Mouse (Mus musculus): ENCODE results near the gene Klf2. TPM values are rescaled to one million over a fixed set of nuclear protein-coding genes. Genes with fewer than 3 reads are reported as not detected.

Klf2 gene
- polyA plus RNA-seq, 1 experiment, result 9.8 TPM

DNA sequence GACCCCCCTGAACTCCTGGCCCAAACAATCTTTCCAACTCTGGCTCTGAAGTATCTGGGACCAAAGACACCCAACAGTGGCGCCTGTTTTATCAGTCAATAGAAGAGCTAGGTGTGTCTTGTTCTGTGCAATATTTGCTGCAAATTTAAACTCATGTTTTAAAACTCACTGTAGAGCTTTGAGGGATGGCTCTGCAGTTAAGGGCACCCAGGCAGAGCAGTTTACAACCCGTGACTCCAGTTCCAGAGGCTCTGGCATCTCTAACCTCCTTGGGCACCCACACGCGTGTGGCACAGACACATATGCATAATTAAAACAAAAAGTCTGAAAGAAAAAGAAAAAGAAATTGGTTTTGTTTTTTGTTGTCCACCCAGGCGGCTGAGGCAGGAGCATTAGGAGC lies 17.3 kb upstream of the Klf2 start:
- TF ChIP-seq CEBPB (IDR thresholded peaks at IDR 0.05; ENCODE audit: insufficient read depth, poor library complexity, severe bottlenecking) (no peak), E2F4 (IDR thresholded peaks at IDR 0.05; ENCODE audit: insufficient read depth) (no peak), USF1 (IDR thresholded peaks at IDR 0.05; ENCODE audit: low read depth) (no peak), MYOG (IDR thresholded peaks at IDR 0.05; ENCODE audit: control insufficient read depth in 1 of 3, insufficient read depth in 1 of 3, insufficient read length in 2 of 3, low read depth in 2 of 3) (no peak), POLR2AphosphoS2 (IDR thresholded peaks at IDR 0.05; ENCODE audit: insufficient read length, low read depth) (no peak), POLR2A (IDR thresholded peaks at IDR 0.05; ENCODE audit: insufficient read length, low read depth) (no peak), REST (IDR thresholded peaks at IDR 0.05; ENCODE audit: insufficient read depth, insufficient read length) (no peak), MAX (IDR thresholded peaks at IDR 0.05; ENCODE audit: low read depth) (no peak), SRF (IDR thresholded peaks at IDR 0.05; ENCODE audit: control insufficient read depth, insufficient read length, low read depth) (no peak), TCF3 (IDR thresholded peaks at IDR 0.05; ENCODE audit: insufficient read length, low read depth) (no peak), MYOD1 (IDR thresholded peaks at IDR 0.05; ENCODE audit: control insufficient read depth in 1 of 3, insufficient read length in 2 of 3, low read depth in 2 of 3) (no peak), TCF12 (IDR thresholded peaks at IDR 0.05; ENCODE audit: insufficient read depth, poor library complexity, severe bottlenecking) (no peak)
- Histone ChIP-seq H3K4me2 (ENCODE audit: low read depth) (no peak overlapping the region), H3ac (ENCODE audit: control insufficient read depth, insufficient read length) (no peak overlapping the region), H3K4me3 (no peak overlapping the region), H3K36me3 (ENCODE audit: control insufficient read depth, insufficient read depth) (no peaks in the 10 kb centered on the region), H3K79me2 (ENCODE audit: control insufficient read depth, insufficient read depth) (no peaks in the 10 kb centered on the region), H3K27me3 (ENCODE audit: control insufficient read depth, insufficient read depth, insufficient read length) (no peaks in the 10 kb centered on the region)

GRCm38 (mm10) chr8:72302986-72303612 lies 15.7 kb upstream of the Klf2 start:
- H3K36me3 ChIP-seq (ENCODE audit: control insufficient read depth, insufficient read depth), result no peaks in the 10 kb centered on the region
- TF ChIP-seq TCF12 (IDR thresholded peaks at IDR 0.05; ENCODE audit: insufficient read depth, poor library complexity, severe bottlenecking) (no peak), TCF3 (IDR thresholded peaks at IDR 0.05; ENCODE audit: insufficient read length, low read depth) (no peak), MAX (IDR thresholded peaks at IDR 0.05; ENCODE audit: low read depth) (no peak), SRF (IDR thresholded peaks at IDR 0.05; ENCODE audit: control insufficient read depth, insufficient read length, low read depth) (no peak), MYOD1 (IDR thresholded peaks at IDR 0.05; ENCODE audit: control insufficient read depth in 1 of 3, insufficient read length in 2 of 3, low read depth in 2 of 3) (no peak), REST (IDR thresholded peaks at IDR 0.05; ENCODE audit: insufficient read depth, insufficient read length) (no peak), USF1 (IDR thresholded peaks at IDR 0.05; ENCODE audit: low read depth) (no peak), CEBPB (IDR thresholded peaks at IDR 0.05; ENCODE audit: insufficient read depth, poor library complexity, severe bottlenecking) (no peak), POLR2A (IDR thresholded peaks at IDR 0.05; ENCODE audit: insufficient read length, low read depth) (no peak), E2F4 (IDR thresholded peaks at IDR 0.05; ENCODE audit: insufficient read depth) (no peak), MYOG (IDR thresholded peaks at IDR 0.05; ENCODE audit: control insufficient read depth in 1 of 3, insufficient read depth in 1 of 3, insufficient read length in 2 of 3, low read depth in 2 of 3) (no peak)
- peak overlapping the region; percentile 76 for H3K4me2 ChIP-seq (ENCODE audit: low read depth)
- H3ac ChIP-seq (ENCODE audit: control insufficient read depth, insufficient read length), result no peak overlapping the region
- H3K27me3 ChIP-seq (ENCODE audit: control insufficient read depth, insufficient read depth, insufficient read length), result no peaks in the 10 kb centered on the region
- no peak overlapping the region for H3K4me3 ChIP-seq
- no peaks in the 10 kb centered on the region for H3K79me2 ChIP-seq (ENCODE audit: control insufficient read depth, insufficient read depth)

DNA sequence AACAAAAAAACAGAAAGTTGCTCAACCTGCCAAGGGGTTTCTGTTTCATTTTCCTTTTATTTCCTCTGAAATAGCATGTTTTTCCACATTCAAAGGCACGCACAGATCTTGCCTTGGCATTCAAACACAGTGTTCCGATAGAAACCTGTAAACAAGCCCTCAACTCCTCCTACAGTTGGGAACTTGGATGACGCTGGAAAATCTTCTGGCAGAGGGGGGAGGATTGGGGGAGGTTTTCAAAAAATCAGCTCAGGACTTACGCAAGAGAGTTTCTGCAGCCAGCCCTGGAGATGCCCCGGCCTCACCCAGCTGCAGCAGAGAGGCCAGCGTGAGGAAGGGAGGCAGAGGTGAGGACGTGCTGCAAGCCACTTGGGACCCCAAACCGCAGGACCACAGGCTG lies 15.2 kb upstream of the Klf2 start:
- Histone ChIP-seq H3K79me2 (ENCODE audit: control insufficient read depth, insufficient read depth) (no peaks in the 10 kb centered on the region), H3K4me2 (ENCODE audit: low read depth) (peak overlapping the region; percentile 76), H3K27me3 (ENCODE audit: control insufficient read depth, insufficient read depth, insufficient read length) (no peaks in the 10 kb centered on the region), H3ac (ENCODE audit: control insufficient read depth, insufficient read length) (no peak overlapping the region), H3K36me3 (ENCODE audit: control insufficient read depth, insufficient read depth) (no peaks in the 10 kb centered on the region), H3K4me3 (no peak overlapping the region)
- no peak for TF ChIP-seq SRF (IDR thresholded peaks at IDR 0.05; ENCODE audit: control insufficient read depth, insufficient read length, low read depth)
- no peak for TF ChIP-seq REST (IDR thresholded peaks at IDR 0.05; ENCODE audit: insufficient read depth, insufficient read length)
- TF ChIP-seq CEBPB (IDR thresholded peaks at IDR 0.05; ENCODE audit: insufficient read depth, poor library complexity, severe bottlenecking), result peak; percentile 86
- no peak for TF ChIP-seq E2F4 (IDR thresholded peaks at IDR 0.05; ENCODE audit: insufficient read depth)

DNA sequence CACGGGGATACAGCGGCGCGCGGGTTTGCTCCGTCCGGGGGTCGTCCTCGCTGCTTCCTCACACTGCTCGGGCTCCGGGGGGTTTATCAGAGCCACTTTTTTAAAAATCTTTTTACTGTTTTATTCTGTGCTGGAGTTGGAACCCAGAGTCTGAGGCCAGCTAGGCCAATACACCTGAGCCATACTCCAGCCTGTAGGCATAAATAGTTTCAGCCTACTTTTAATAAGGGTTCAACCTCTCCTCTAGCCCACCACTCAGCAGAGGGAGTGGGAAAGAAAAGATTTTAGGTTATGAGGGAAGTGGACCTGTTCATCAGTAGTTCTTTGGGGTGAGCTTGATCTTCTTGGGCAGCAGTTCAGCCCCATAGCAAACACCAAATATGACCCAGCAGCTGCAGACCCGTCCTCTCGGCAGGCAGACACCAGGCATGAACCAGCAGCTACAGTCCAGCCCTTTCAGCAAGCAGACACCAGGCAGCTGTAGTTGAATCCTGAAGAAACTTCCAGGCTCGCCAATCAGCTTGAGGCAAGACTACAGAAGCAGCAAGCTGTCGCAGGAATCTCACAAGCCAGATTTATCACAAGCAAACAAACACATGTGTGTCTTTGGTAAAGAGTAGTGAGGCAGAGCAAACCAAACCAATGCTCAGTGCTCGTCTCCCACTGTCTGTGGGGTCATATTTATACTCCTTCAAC lies 13.5 kb upstream of the Klf2 start, which contains the start of gene Gm10282:
Gene Gm10282, minus strand, starts transcription at position 51 of the 696 bp plus-strand sequence.
- Histone ChIP-seq H3K4me2 (ENCODE audit: low read depth) (no peak within 1 kb of the TSS), H3K36me3 (ENCODE audit: control insufficient read depth, insufficient read depth) (no peaks in the 10 kb centered on the region), H3ac (ENCODE audit: control insufficient read depth, insufficient read length) (no peak within 1 kb of the TSS), H3K79me2 (ENCODE audit: control insufficient read depth, insufficient read depth) (no peaks in the 10 kb centered on the region), H3K27me3 (ENCODE audit: control insufficient read depth, insufficient read depth, insufficient read length) (no peaks in the 10 kb centered on the region), H3K4me3 (no peak within 1 kb of the TSS)
- TF ChIP-seq REST (IDR thresholded peaks at IDR 0.05; ENCODE audit: insufficient read depth, insufficient read length) (no peak), CEBPB (IDR thresholded peaks at IDR 0.05; ENCODE audit: insufficient read depth, poor library complexity, severe bottlenecking) (no peak), E2F4 (IDR thresholded peaks at IDR 0.05; ENCODE audit: insufficient read depth) (no peak), POLR2A (IDR thresholded peaks at IDR 0.05; ENCODE audit: insufficient read length, low read depth) (no peak), MYOD1 (IDR thresholded peaks at IDR 0.05; ENCODE audit: control insufficient read depth in 1 of 3, insufficient read length in 2 of 3, low read depth in 2 of 3) (no peak), USF1 (IDR thresholded peaks at IDR 0.05; ENCODE audit: low read depth) (no peak), TCF12 (IDR thresholded peaks at IDR 0.05; ENCODE audit: insufficient read depth, poor library complexity, severe bottlenecking) (no peak), SRF (IDR thresholded peaks at IDR 0.05; ENCODE audit: control insufficient read depth, insufficient read length, low read depth) (no peak), TCF3 (IDR thresholded peaks at IDR 0.05; ENCODE audit: insufficient read length, low read depth) (no peak), MYOG (IDR thresholded peaks at IDR 0.05; ENCODE audit: control insufficient read depth in 1 of 3, insufficient read depth in 1 of 3, insufficient read length in 2 of 3, low read depth in 2 of 3) (no peak)

All from myocyte (in vitro differentiated cells).